Mouse (Mus musculus) hindbrain, embryonic 10.5 days (tissue): ENCODE measurements at regions not wholly inside any gene's neighbourhood (a gene's known extent, or its start where the extent isn't known, plus 50 kb on each side); places are given as distances from the start of the nearest gene placed in this dataset.

ENCODE experiments used
- DNase-seq: peaks from one replicate; pipeline ENCODE4 v3.0.0-alpha.2; 2017; ENCODE audit warnings: low spot score
- H3K27ac ChIP-seq: fragments of 300-500 bp; sonication (generic); 2 replicates; pipeline ENCODE4 v1.5.1; 2016; ENCODE audit warnings: mild to moderate bottlenecking, moderate library complexity
- H3K27me3 ChIP-seq: fragments of 300-500 bp; sonication (generic); 2 replicates; pipeline ENCODE4 v1.6.1; 2016; ENCODE audit warnings: mild to moderate bottlenecking; ENCODE audit not compliant: poor library complexity, insufficient read depth, severe bottlenecking
- H3K36me3 ChIP-seq: fragments of 300-500 bp; sonication (generic); 2 replicates; pipeline ENCODE4 v1.6.1; 2016; ENCODE audit warnings: mild to moderate bottlenecking, moderate library complexity
- H3K4me1 ChIP-seq: fragments of 300-500 bp; sonication (generic); replicated peaks from 2 replicates; pipeline ENCODE4 v1.6.1; 2016; ENCODE audit warnings: mild to moderate bottlenecking
- H3K4me3 ChIP-seq: fragments of 300-500 bp; sonication (generic); 2 replicates; pipeline ENCODE4 v1.5.1; 2016; ENCODE audit warnings: mild to moderate bottlenecking, moderate library complexity
- H3K9me3 ChIP-seq: fragments of 300-500 bp; sonication (generic); 2 replicates; pipeline ENCODE4 v1.6.1; 2016; ENCODE audit warnings: mild to moderate bottlenecking, moderate library complexity
- WGBS: fragments of 180-500 bp; shearing (Covaris S2); methylation state at CpG from one replicate; pipeline ENCODE4 v1.1.7; 2016; 5-methylcytosine and 5-hydroxymethylcytosine counted together

DNA sequence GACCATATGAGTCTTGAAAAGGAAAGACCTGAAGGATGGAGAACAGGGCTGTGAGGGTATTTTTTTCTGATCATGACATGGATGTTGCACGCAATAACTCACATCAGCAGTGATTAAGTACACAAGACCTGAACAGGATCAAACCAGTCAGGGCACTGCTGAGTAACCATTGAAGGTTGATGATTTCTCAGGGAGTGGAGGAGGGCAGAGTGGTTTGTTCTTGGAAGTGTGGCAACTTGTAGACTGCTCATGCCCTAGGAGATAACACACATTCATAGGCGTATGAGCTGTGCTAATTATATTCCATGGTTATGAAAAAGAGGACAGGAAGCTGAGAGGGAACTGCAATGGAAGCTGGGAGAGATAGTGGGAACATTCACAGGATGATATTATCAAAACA, 88.8 kb upstream of the Gpc5 start:
- no peak for DNase-seq
- 92% methylated on average over 2 of the region's 2 CpGs for WGBS
- H3K4me1 ChIP-seq = peaks cover 11% of the 10 kb centered on the region; the same call in 1 of the 2 replicates
- H3K9me3 ChIP-seq = no peaks in the 10 kb centered on the region
- H3K27ac ChIP-seq = no peak overlapping the region
- no peaks in the 10 kb centered on the region for H3K27me3 ChIP-seq
- no peak overlapping the region for H3K4me3 ChIP-seq
- H3K36me3 ChIP-seq = no peaks in the 10 kb centered on the region

DNA sequence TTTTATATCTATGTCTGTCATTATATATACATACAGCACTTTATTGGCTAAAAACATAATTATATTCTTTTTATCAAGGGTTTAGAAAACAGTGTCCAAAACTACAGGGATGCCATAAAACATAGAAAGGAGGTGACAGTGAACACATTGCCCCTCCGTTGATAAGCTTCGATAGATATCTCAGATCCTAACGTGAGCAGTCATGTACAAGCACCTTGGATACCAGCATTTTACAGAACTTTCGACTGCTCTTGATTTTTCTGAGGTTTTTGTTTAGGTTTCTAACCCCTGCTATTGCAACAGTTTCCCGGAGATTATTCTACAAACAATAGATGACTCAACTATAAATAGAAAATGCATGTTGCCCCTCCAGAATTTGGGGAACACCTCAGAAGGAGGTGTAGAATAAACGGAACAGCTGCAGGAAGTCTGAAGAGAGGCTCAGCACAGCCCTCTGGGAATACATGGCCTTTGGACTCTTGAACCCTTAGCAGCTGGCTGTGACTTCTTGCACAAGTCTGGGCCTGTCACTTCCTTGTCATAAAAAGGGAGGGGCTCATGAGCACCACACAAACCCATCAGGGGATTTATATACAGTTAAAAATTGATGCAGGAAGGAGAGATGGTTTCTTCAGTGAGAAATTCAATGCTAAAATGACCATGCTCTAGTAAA, 87.1 kb upstream of the Gpc5 start:
- H3K27ac ChIP-seq = no peak overlapping the region
- H3K36me3 ChIP-seq = no peaks in the 10 kb centered on the region
- 76% methylated on average over 6 of the region's 6 CpGs for WGBS
- H3K4me1 ChIP-seq = peaks cover 11% of the 10 kb centered on the region; the same call in 1 of the 2 replicates
- no peaks in the 10 kb centered on the region for H3K27me3 ChIP-seq
- DNase-seq = no peak
- no peaks in the 10 kb centered on the region for H3K9me3 ChIP-seq
- no peak overlapping the region for H3K4me3 ChIP-seq

DNA sequence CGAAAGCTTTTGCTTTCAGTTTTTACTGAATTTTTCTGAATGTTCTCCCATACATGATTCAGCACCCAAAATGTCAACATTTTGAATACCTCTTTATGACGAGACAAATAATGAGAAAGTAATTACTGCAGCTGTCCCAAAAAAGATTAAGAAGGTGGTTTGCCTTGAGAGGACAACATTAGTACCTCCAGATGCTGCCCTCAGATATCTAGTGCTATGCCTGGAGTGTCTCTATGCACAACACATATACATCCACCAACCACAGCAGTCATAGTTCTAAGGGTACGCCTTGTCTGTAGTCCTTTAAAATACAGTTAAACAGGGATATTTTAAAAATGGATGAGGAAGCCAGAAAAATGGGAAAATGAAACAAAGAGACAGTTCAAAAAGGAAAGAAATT, 81.1 kb upstream of the Gpc5 start:
- WGBS = 89% methylated on average over 3 of the region's 3 CpGs

DNA sequence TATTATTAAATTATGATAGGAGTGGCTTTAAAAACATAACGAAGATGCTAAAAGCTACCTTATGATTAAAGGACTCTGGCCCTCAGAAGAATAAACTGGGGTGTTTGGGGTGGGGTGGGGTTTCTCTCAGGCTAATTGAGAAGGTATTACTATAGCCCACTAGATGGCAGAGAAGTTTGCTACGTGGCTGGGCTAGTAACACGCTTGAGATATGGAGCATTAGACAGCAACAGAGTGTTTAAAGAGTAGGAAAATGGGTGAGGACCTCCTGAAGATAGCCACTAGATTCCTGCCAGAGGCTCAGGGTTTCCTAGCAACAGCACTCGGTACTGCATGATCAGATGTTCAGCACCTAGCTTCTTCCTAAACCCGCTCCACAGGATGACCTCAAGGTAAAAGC, 76.7 kb upstream of the Gpc5 start:
- H3K27ac ChIP-seq = no peak overlapping the region
- peaks cover 2% of the 10 kb centered on the region; the same call in 1 of the 2 replicates for H3K4me1 ChIP-seq
- no peak overlapping the region for H3K4me3 ChIP-seq
- H3K36me3 ChIP-seq = no peaks in the 10 kb centered on the region
- H3K27me3 ChIP-seq = no peaks in the 10 kb centered on the region
- no peaks in the 10 kb centered on the region for H3K9me3 ChIP-seq
- DNase-seq = no peak
- WGBS = 39% methylated on average over 5 of the region's 5 CpGs

More for the DNA sequence above, 81.1 kb upstream of the Gpc5 start:
- Histone ChIP-seq H3K4me1 (0 out of 2 replicates have a peak, but pooled peaks cover 11% of the 10 kb centered on the region), H3K36me3 (no peaks in the 10 kb centered on the region), H3K27me3 (no peaks in the 10 kb centered on the region), H3K9me3 (no peaks in the 10 kb centered on the region), H3K4me3 (no peak overlapping the region), H3K27ac (no peak overlapping the region)
- no peak for DNase-seq

DNA sequence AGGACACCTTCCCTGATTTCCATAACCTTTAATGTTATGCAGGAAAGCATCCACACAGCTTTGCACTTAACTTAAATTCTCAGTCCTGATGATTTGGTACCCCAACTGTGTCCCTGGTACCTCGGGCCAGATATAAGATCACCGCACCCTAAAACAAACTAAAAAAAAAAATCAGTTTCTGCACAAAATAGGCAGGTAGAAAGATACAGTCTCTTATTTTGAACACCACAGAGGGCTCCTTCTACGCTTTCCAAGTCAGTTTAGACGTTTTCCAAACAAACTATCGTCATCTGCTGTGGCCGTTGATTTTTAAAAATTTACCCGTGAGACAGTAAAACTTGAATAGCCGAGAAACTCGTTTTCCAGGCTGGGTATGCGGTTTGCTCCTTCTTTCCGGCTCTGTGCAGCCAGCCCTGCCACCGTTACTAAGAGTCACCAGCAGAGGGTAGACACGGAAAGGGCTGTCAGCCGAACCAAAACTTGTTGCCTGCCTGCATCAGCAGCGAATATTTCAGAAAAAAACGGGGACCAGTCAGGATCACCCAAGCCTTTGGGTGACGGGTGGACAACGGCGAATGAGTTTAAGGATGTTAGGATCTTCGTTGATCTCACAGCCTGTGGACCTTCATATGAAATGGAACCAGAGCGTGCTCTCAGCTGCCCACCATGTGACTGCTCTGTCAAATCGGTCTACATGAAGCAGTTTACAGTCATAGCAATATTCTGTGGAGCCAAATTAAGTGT, 74.4 kb upstream of the Gpc5 start:
- DNase-seq = peak; percentile 72
- Histone ChIP-seq H3K4me1 (peaks cover 2% of the 10 kb centered on the region; the same call in 1 of the 2 replicates), H3K27ac (no peak overlapping the region), H3K9me3 (no peaks in the 10 kb centered on the region), H3K36me3 (no peaks in the 10 kb centered on the region), H3K27me3 (no peaks in the 10 kb centered on the region), H3K4me3 (peak overlapping the region; percentile 39)
- 27% methylated on average over 22 of the region's 22 CpGs for WGBS

DNA sequence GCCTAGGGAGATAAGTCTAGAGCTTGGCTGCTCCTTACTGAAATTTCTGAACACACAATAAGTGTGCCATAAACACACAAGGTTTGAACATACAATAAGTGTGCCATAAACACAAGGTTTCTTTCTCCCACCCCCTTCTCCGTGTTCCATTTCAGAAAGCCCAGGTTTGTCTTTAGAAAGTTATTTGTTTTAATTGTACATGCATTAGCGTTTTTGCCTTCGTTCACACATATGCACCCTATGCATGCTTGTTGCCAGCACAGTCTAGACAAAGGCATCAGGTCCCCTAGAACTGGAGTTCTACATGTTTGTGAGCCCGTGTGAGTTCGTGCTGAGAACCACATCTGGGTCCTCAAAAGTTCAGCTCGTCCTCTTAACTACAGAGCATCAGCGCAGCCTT, 64.0 kb upstream of the Gpc5 start:
- Histone ChIP-seq H3K4me1 (no peaks in the 10 kb centered on the region), H3K4me3 (no peak overlapping the region), H3K27ac (no peak overlapping the region), H3K36me3 (no peaks in the 10 kb centered on the region), H3K27me3 (no peaks in the 10 kb centered on the region), H3K9me3 (no peaks in the 10 kb centered on the region)
- no peak for DNase-seq
- 88% methylated on average over 7 of the region's 7 CpGs for WGBS

DNA sequence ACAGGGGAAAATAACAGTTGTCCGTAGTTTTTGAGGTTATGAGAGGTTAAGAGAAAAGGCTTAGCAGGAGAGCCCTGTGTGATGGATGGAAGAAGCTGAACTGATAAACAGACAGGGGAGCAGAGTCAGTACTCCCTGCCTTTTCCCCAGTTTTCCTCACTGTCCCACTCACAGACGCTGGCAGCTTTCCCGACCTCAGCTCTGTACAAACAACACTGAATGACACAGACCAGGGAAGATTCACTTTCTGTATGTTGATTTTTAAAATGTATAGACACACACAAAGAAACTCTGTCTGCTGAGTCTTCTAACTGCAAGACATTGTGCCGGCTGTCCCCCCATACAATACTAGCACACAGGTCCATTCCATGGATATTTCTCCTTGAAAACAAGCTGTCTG, 60.3 kb upstream of the Gpc5 start:
- H3K36me3 ChIP-seq = no peaks in the 10 kb centered on the region
- H3K27me3 ChIP-seq = no peaks in the 10 kb centered on the region
- WGBS = 59% methylated on average over 4 of the region's 4 CpGs
- no peaks in the 10 kb centered on the region for H3K9me3 ChIP-seq
- no peak overlapping the region for H3K4me3 ChIP-seq
- H3K27ac ChIP-seq = no peak overlapping the region
- H3K4me1 ChIP-seq = no peaks in the 10 kb centered on the region
- no peak for DNase-seq

DNA sequence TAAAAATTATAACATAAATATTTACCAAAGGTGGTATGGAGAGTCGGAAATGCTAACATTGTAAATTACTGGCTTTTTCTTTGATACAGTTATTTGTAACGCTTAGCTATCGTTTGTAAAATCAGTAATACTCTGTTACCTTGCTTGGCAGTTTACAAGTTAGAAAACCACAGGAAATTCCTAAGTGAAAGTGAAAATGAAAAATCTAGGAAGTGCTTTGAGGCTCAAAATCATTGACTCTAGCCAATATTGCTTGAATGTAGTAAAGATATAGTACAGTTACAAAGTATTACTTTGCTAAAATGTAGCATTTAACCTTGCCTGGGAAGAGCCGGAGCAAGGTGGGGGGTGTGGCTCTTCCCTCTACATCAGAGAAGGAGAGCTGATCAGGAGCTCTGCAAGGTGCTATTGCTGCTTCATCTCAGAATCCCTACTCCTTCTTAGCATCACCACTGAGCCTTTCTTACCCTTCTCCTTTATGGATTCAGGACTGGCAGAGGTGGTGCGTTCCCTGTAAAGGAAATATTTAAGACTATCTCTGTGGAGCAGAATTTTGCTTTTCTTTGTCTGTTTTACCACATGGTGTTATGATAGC, 58.5 kb upstream of the Gpc5 start:
- Histone ChIP-seq H3K27me3 (no peaks in the 10 kb centered on the region; the same call in 1 of the 2 replicates), H3K36me3 (no peaks in the 10 kb centered on the region), H3K27ac (no peak overlapping the region), H3K9me3 (no peaks in the 10 kb centered on the region), H3K4me3 (no peak overlapping the region), H3K4me1 (no peaks in the 10 kb centered on the region)
- DNase-seq = no peak
- WGBS = 90% methylated on average over 5 of the region's 5 CpGs

DNA sequence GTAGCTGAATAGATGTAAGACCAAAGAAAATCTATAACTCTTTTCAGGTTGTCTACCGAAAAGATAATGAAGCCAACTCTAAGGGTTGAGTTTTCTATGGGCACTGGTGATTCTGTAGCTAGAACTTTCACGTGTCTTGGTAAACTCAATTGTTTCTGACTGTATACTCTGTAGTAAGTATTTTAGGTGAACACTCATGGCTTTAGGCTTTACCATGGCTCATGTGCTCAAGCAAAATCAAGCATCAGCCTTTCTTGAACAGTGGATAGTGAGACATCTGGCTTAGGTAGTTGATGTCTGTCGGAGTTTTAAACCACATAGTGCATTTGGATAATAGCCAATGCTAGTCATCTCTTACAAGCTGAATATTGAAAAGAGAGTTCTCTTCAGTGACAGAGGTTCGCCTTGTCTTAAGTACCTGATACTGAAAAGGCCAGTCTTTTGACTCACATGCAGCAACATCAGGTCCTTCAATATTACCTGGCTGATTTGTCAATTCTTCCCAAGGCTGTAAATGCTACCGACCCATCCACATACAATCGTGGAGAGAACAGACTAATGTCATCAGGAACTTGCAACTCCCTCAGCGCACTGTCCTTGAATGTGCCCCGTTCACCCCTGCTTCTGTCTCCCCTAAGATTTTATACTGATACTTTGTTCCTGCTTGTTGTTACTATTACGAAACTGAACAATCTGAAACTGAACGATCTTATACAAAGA, 57.1 kb upstream of the Gpc5 start:
- Histone ChIP-seq H3K4me3 (no peak overlapping the region), H3K36me3 (no peaks in the 10 kb centered on the region), H3K9me3 (no peaks in the 10 kb centered on the region), H3K27me3 (peaks cover 9% of the 10 kb centered on the region), H3K27ac (no peak overlapping the region), H3K4me1 (no peaks in the 10 kb centered on the region; the same call in 1 of the 2 replicates)
- 92% methylated on average over 10 of the region's 10 CpGs for WGBS
- DNase-seq = no peak

DNA sequence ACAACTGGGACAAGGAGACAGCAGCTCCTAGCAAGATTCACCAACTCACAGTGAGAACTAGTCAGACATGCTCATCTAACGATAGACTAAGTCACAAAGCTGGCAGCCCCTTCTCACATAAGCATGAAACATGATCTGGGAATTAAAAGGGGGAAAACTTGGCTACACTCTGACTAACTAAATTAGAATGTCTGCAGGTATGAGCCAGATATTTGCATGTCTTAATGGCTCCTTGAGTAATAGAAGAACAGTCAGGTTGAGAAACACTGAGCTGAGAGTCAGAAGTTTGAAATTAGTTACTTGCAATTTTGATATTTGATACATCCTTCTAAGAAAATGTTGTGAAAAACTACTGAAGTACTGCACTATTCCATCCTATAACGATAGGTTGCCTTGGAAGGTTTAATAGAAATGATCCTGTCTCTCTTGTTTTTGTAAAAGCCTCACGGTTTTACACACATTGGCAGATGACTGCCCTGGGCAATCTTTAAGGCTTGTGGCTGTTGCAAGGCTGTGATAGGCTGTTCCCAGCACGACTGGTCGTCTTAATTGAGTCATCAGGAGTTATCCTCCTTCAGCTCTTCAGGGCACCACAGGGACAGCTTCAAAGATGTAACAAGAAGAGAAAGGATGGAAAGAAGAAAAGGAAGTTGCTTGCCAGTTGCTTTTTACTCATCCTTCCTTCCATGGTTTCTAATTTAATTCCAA, 54.8 kb upstream of the Gpc5 start:
- 44% methylated on average over 5 of the region's 5 CpGs for WGBS
- Histone ChIP-seq H3K9me3 (no peaks in the 10 kb centered on the region), H3K36me3 (no peaks in the 10 kb centered on the region), H3K4me3 (no peak overlapping the region), H3K27ac (no peak overlapping the region), H3K4me1 (peaks cover 5% of the 10 kb centered on the region; the same call in 1 of the 2 replicates), H3K27me3 (peaks cover 9% of the 10 kb centered on the region)
- DNase-seq = no peak

DNA sequence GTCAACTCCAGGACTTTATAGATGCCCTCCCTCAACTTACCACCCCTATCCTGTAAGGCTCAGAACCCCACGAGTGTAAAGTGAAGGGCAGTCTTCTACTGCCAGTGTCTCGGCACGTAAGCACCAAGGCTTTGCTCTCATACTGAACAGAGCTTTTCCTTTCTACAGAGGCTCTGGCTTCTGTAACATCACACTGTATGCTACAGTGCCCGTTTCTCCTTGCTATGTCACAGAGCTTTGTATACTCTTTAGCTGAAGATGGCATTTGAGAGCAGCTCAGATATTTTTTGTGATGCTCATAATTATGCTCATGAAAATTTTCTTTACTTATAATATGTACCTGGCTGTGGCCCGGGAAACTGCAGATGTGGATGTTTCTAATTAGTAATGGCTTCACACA, 53.2 kb upstream of the Gpc5 start:
- H3K27me3 ChIP-seq = peaks cover 9% of the 10 kb centered on the region
- H3K9me3 ChIP-seq = no peaks in the 10 kb centered on the region
- WGBS = 58% methylated on average over 5 of the region's 5 CpGs
- peaks cover 12% of the 10 kb centered on the region for H3K36me3 ChIP-seq
- H3K27ac ChIP-seq = no peak overlapping the region
- no peak overlapping the region for H3K4me3 ChIP-seq
- H3K4me1 ChIP-seq = peaks cover 14% of the 10 kb centered on the region
- DNase-seq = no peak

DNA sequence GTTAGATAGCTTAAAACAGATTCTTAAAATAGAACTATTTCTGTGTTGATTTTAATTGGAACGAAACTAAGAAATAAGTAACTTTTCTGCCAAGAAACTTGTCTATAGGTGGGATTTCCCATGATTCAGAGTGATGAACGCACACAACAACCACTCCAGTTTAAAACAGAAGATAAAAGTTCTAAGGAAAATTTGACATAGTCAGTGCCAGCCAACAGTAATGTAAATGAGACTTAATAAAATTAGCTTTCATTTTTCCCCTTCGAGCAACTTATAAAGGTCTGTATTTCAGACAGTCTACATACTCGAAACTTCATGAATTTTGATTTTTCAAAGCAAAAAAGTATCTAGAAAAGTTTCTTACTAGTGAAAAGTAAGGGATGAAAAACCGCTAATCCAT, 52.5 kb upstream of the Gpc5 start:
- 80% methylated on average over 5 of the region's 5 CpGs for WGBS
- peaks cover 22% of the 10 kb centered on the region for H3K4me1 ChIP-seq
- H3K27ac ChIP-seq = no peak overlapping the region
- no peak overlapping the region for H3K4me3 ChIP-seq
- peaks cover 19% of the 10 kb centered on the region for H3K36me3 ChIP-seq
- no peaks in the 10 kb centered on the region for H3K9me3 ChIP-seq
- peaks cover 9% of the 10 kb centered on the region for H3K27me3 ChIP-seq
- DNase-seq = no peak
